Mouse (Mus musculus) kidney, postnatal 4 days (tissue): ENCODE results near the gene Ugt1a7c.
A peak's percentile ranks its signal among the peaks of the same experiment; 100 is the strongest.
"Not testable (repeated sequence)": the region's sequence is repeated elsewhere in the genome, so short reads cannot be mapped to it uniquely, and the experiment has no call there.

ENCODE experiments used
- DNase-seq, 2 experiments: peaks; one replicate each; pipeline ENCODE4 v3.0.0; 2021; ENCODE audit warnings: mixed read lengths in 2 of 2

Gene Ugt1a7c

DNA sequence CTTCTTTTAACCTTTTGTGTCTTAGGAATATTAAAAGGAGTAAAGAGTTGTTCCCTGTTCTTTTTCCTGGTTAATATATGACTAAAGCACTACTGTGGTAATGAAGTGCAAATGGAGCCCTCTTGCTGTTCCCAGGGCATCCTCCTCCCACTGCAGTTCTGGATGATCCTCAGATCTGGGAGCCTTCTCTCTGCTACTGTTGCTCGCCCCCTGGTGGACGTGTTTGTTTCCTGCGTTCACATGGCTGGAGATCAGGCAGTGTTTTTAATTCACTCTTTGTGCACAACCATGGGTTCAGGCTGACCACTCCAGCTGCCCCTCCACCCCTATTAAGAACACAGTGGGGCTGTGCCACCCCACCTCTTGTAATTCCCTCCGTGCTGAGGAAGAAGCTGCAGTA is 25.7 kb downstream of the Ugt1a7c start:
- not testable (repeated sequence) for DNase-seq

DNA sequence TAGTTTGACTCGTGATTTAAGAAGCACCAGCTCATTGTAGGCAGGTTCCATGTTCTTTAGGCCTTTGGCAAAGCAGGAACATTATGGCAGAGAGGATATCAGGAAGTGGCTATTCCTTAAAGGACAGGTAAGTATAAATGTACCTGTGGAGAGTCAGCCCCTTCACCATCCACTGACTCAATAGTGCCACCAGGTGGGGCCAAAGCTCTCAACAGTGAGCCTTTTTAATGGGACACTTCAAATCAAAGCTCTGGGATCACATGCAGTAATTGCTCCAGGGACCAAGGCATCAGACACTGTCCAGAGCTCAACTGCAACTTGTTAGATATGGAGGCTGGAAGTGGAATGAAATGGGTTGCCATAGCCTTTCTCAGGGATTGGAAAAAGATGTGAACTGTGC is 26.7 kb downstream of the Ugt1a7c start:
- DNase-seq: peak; percentile 62 to 70

DNA sequence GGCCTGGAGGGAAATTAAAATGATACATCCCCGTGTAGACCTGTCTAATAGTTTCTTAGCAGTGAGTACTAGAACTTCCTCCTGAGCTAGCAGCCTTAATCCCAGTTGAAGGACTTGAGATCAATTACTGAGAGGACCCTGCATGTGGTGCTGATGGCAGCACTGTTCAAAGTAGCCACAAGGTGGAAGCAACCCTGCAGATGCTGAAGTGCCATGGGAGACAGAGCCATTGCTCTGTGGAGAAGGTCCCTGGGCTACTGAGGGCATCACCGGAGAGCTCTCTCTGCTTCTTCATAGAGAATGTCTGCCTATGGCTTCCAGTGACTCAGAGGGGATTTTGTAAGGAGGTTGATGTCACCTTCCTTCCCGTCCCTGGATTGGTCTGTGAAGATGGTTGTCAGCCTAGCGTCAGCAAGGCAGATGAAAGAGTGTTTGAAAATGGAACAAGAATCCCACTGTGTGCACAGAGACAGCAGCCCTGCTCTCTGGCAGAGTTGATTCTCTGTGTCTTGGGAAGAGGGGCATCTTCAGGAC is 31.0 kb downstream of the Ugt1a7c start:
- peak; percentile 19 to 51 for DNase-seq

DNA sequence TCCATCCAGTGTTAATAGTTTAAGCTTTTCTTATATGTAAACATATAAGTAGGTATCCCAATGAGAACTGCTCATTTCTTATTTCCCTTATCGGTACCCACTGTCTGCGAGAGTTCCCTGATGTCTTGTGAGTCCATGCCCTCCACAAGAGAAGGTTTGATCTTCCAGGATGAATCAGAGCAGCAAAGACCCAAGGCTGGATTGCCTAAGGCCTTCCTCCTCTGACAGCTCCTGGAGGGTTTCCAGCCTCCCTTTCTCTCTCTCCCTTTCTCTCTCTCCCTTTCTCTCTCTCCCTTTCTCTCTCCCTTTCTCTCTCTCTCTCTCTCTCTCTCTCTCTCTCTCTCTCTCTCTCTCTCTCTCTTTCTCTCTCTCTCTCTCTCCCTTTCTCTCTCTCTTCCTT is 34.2 kb downstream of the Ugt1a7c start:
- DNase-seq: not testable (repeated sequence)

DNA sequence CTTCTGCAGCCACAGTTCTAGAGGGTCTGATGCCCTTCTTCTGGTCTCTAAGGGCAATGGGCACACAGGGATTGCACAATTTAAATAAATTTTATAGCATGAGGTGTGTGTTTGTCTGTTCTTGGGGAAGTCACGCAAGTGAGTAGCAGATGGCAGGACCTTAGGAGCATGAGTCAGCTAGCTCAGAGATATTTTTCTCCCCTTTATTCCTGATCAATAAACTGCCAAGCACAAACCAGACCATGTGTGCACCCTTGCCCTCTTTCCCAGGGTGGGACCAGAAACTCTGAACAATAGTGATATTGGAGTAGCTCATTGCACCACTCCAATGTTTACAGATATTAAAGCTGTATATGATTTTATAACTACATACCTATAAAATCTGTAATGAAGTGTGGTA is 35.4 kb downstream of the Ugt1a7c start:
- DNase-seq: not testable (repeated sequence)

DNA sequence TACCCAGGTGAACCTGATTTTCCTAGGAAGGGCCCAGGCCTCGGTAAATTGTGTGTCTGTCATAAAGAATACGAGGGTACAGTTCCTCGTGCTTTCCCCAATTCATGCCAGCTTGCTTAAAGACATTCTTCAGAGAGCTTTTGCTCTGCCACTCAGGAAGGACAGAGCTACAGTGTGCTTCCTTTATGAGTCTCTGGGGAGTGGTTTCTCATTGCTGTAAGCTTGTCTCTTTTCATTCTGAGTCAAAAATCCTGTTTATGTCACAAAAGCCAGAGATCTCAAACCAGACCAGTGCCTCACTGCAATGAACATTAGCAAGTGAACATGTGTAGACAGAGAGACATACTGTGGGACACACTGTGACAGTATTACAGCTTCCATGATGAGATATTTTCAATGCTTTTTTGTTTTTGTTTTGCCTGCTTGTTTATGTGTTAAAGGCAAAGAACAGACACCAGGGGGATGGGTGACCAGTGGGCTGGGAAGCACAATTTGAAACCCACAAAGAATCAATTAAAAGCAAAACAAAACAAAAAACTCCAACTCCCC is 39.1 kb downstream of the Ugt1a7c start:
- DNase-seq: no peak

DNA sequence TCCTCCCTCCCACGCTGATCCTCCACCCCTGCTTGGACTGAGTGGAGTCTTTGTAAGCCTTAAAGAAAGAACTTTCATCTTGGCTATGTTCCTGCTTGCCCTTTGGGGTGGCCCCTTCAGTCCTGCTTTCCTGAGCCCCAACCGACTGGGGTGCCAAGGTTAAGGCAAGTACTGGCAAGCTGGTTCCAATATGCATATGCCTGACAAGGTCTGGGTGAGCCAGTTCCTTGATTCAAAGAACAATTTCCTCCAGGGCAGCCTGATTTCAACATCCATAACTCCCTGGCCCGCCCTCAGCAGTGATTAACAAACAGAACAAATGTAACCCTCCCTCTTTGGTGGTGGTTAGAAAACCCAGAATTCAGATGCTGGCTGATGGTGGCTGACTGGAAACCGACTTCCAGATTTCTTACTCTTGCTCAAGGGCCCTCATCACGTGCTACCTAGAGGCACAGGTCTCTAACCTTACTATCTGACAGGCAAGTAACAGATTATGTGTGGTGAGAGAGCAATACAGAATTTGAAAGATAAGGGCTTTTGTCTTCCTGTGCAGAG is 39.7 kb downstream of the Ugt1a7c start, which contains the start of gene Ugt1a6a:
Gene Ugt1a6a, plus strand, starts transcription at position 353 of the 555 bp plus-strand sequence.
- peak; percentile 36 to 44 for DNase-seq

DNA sequence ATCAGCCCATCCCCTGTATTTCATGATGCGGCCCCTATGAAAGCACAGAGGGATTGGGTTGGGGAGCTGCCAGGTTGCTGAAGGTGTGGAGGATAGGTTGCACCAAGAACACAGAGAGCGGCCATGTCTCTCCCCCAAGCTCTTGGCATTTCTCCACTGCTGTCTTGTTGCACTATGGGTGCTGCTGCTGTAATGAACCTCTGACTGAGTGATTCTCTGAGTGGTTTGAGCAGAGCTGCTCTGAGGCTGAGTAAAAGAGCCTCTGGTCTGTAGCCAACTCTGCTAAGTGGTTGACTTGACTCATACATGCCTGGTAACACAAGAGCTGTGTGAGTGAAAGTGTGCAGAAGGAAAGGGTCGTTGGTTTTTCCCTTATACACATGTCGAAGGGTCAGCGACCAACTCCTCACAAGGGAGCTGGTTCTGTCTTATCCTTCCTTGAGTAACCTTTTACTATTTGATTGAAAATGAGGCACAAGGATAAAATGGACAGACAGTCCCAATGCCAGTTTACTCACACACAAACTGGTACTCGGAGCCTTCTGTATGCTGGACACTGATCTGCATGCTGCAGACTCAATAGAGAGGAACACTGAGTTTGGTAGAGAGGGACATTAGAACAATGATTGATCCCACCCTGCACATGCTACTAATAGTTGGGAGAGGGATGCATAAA is 40.5 kb downstream of the Ugt1a7c start:
- not testable (repeated sequence) for DNase-seq

DNA sequence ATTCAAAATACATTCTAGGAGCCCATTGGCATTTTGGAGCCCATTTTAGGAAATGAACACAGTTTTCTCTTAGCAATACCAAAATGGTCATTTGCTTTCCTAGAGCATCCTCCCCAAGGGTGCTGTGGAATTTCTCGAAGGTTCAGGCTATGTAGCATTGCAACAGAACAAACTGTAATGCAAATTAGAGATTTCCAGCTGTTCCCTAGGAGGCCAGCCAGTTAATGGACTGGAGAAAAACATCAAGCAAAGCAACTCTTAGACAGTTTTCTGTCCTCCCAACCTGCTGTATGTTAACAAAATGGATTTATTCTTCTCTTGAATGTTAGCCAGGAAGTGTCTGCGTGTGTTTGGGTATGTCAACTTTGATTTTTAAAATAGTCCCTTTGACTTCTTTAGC is 41.8 kb downstream of the Ugt1a7c start:
- peak in 1 of 2 experiments; percentile 17 for DNase-seq

DNA sequence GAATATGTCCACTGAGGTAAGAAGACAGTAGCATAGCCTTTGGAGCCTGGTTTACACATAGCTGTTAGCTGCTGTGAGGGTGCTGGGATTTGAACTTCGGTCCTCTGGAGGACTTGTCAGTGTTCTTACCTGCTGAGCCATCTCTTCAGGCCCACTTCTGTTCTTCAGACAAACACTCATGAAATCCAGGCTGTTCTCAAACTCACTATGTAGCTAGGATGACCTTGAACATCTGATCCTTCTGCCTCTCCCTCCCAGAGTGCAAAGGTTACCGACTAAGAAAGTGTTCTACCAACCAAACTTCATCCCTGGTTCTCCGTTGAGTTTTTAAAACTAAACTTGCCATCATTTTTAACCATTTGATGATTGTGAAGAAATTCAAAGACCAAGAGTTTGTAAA is 42.4 kb downstream of the Ugt1a7c start:
- no peak for DNase-seq

DNA sequence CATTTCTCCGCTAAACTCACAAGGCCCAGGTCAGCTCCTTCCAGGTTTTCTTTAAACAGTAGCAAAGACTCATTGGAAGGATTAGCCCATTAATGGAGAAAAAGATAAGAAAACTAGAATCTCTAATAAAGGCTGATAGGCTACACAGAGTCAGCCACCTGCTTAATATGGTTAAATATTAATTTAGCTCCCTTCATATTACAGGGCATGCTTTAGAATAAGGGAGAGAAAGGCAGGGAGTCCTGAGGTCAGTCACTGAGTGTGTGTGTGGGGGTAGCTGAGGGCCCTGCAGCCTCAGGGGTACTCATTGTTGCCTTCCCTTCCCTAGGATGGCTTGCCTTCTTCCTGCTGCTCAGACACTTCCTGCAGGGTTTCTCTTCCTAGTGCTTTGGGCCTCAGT is 43.3 kb downstream of the Ugt1a7c start:
- no peak for DNase-seq

DNA sequence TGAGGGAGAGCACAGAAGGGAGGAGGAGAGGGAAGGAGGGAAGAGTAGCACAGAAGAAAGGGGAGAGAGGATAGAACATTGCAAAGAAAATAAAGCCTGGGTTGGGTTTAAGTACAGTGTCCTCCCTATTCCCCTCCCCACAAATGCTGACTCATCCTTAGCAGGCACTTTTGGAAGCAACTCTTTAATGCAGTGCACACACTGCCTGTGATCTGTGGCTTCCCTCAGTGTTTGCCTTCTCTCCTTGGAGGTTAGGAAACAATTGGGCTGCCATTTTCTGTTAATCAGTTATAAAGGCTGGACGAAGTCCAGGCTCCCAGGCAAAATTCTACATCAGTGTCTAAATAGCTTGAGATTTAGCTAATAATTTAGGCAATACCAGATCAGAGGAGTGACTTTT is 45.6 kb downstream of the Ugt1a7c start:
- peak; percentile 36 to 55 for DNase-seq

DNA sequence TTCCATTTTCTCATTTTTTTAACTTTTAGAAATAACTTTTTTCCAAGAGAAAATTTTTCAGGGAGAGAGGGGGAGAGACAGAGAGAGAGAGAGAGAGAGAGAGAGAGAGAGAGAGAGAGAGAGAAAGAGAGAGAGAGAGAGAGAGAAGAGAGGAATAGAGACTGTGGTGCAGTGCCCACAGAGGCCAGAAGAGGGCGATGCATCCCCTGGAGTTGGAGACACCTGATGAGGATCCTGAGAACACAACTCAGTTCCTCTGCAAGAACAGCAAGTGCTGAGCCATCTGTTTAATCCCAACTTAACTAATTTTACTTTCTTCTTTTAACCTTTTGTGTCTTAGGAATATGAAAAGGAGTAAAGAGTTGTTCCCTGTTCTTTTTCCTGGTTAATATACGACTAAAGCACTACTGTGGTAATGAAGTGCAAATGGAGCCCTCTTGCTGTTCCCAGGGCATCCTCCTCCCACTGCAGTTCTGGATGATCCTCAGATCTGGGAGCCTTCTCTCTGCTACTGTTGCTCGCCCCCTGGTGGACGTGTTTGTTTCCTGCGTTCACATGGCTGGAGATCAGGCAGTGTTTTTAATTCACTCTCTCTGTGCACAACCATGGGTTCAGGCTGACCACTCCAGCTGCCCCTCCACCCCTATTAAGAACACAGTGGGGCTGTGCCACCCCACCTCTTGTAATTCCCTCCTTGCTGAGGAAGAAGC is 49.3 kb downstream of the Ugt1a7c start:
- DNase-seq: peak; percentile 82 to 85

DNA sequence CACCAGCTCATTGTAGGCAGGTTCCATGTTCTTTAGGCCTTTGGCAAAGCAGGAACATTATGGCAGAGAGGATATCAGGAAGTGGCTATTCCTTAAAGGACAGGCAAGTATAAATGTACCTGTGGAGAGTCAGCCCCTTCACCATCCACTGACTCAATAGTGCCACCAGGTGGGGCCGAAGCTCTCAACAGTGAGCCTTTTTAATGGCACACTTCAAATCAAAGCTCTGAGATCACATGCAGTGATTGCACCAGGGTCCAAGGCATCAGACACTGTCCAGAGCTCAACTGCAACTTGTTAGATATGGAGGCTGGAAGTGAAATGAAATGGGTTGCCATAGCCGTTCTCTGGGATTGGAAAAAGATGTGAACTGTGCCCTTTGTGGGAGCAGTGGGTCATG is 50.4 kb downstream of the Ugt1a7c start:
- DNase-seq: peak; percentile 52 to 63

DNA sequence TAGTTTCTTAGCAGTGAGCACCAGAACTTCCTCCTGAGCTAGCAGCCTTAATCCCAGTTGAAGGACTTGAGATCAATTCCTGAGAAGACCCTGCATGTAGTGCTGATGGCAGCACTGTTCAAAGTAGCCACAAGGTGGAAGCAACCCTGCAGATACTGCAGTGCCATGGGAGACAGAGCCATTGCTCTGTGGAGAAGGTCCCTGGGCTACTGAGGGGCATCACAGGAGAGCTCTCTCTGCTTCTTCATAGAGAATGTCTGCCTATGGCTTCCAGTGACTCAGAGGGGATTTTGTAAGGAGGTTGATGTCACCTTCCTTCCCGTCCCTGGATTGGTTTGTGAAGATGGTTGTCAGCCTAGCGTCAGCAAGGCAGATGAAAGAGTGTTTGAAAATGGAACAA is 55.3 kb downstream of the Ugt1a7c start:
- DNase-seq: peak; percentile 37 to 55

DNA sequence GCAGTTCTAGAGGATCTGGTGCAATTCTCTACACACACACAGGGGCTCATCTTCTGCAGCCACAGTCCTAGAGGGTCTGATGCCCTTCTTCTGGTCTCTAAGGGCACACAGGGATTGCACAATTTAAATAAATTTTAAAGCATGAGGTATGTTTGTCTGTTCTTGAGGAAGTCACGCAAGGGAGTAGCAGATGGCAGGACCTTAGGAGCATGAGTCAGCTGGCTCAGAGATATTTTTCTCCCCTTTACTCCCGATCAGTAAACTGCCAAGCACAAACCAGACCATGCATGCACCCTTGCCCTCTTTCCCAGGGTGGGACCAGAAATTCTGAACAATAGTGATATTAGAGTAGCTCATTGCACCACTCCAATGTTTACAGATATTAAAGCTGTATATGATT is 63.6 kb downstream of the Ugt1a7c start:
- no peak for DNase-seq

DNA sequence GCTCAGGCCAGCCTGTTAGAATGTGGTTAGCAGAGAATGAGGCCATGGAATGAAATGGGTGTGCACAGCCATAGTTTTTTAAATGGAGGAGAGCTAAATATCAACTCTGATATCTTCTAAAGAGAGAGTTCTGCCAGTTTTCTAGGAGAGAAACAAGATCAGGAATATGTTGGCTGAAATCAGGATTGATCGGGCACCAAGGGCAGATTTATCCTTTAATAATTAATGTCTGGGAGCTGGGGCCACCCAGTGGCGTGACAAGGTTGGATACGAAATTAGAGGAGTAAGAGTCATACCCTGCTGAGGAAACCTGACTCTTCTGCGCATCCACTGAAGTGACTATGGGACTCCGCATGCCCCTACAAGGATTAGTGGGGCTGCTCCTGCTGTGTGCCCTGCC is 70.8 kb downstream of the Ugt1a7c start, which contains the start of gene Ugt1a5:
Gene Ugt1a5, plus strand, starts transcription at position 302 of the 400 bp plus-strand sequence.
- DNase-seq: no peak

DNA sequence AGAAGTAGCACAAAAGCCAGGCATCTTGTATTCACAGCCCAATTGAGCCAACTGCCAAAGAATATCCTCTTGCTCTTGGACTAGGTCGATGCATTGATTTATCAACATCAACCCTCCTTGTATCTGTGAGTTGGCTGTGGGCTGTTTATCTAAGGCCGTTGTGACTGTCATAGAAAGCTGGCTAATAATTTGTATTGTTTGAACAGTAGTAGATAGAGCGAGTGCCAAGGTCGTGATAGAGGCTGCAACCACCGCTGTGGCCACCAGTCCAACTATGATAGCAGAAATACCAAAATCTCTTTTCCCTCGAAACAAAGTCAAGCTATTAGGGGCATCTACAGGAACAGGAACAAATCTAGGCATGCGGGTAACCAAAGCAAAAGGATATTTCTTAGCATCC is 77.3 kb downstream of the Ugt1a7c start:
- not testable (repeated sequence) for DNase-seq

DNA sequence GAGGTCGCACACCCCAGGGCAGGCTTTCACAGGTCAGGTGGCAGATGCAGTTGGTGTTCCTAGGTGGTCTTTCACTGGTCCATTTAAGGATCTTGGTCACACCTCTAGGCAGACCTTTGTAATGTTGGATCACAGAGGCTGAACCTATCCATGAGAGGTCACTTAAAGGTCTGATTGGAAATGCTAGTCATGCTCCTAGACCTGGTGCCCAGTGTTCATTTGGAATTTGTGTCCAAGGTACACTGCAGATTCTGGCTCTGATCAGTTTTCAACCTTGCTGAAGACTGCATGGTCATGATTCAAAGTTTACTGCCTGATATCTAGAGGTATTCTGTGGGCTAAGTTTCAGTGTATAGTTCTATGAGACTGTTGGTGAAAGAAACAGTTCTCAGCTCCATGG is 84.8 kb downstream of the Ugt1a7c start:
- no peak for DNase-seq

DNA sequence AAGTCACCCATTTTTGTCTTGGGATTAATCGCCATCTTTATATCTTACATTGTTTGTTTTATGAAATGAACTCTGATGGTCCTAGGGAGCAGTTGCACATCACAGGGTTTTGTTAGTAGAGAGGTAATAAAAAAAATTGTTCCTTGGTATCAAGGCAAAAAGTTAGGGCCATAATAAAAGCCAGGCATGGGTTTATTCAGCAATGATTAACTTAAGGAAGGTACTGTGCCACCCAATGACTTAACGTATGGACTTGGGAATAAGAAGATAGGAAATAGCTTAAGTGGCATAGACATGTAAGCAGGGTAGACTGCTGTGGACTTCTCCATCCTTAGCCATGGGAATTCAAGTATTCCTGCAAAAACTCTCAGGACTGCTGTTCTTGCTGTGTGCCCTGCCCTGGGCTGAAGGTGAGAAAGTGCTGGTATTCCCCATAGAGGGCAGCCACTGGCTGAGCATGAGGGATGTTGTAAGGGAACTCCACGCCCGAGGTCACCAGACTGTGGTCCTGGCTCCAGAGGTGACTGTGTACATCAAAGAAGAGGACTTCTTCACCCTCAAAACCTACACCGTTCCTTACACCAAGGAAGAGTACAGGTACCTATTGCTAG is 91.6 kb downstream of the Ugt1a7c start:
- no peak for DNase-seq

DNA sequence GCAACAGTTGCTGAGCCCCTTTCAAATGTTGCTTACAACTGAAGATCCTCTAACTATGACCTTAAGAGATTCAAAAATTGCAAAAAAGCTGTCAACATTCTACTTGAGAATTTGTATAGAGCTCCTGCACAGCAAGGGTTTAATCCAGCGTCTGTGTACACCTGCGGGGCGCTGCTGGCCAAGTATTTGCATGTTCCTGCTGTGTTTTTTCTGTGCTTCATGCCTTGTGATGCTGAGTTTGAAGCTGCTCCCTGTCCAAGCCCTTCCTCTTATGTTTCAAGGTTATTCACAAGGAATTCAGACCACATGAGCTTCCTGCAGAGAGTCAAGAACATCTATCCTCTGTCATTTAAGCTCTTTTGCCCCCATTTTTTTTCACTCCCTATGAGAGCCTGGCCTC is 97.3 kb downstream of the Ugt1a7c start:
- no peak for DNase-seq

DNA sequence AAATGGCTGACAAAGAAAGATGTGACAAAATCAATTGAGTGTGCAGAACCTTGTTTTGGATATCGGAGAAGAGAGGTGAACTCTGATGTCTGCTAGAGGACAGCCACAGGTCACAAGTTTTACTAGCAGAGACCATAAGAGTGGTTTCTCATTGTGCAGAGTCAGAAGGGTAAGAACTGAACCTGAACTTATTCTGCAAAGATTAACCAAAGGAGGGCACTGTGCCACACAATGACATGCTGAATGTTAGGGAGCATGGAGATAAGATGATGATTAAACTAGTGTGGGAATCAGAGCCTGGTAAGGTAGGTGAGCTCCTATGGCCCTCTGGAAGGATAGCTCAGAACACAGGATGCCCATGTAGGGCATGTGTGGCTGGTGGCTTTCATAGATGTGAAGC is 100.8 kb downstream of the Ugt1a7c start:
- DNase-seq: peak in 1 of 2 experiments; percentile 47

DNA sequence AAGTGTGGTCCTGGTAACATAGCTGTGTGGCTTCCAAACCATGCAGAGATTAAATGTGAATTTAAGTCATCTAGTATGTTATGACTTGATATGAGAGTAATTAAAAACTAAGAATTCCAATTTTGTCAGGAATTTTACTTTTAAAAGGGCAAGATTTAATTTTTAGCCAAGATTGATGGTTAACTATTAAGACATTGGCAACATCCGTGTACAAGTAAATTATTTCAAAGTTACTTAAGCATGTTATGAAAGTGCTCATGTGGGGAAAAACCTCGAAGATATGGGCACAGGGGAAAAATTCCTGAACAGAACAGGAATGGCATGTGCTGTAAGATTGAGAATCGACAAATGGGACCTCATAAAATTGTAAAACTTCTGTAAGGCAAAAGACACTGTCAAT is 102.6 kb downstream of the Ugt1a7c start:
- no peak for DNase-seq
